Mouse (Mus musculus) liver, adult 2 months (tissue): ENCODE data around the gene Rtn4ip1.

ENCODE experiments used
- CTCF ChIP-seq: fragments of 200-500 bp; IDR thresholded peaks from 2 replicates; pipeline ENCODE4 v1.5.1; 2011; ENCODE audit warnings: low read depth, low read length, control low read depth
- POLR2A ChIP-seq: fragments of 200-500 bp; IDR thresholded peaks from 2 replicates; pipeline ENCODE4 v1.6.1; 2011; ENCODE audit warnings: low read length, control low read depth; ENCODE audit not compliant: insufficient read depth; ENCODE audit errors: extremely low read depth

DNA sequence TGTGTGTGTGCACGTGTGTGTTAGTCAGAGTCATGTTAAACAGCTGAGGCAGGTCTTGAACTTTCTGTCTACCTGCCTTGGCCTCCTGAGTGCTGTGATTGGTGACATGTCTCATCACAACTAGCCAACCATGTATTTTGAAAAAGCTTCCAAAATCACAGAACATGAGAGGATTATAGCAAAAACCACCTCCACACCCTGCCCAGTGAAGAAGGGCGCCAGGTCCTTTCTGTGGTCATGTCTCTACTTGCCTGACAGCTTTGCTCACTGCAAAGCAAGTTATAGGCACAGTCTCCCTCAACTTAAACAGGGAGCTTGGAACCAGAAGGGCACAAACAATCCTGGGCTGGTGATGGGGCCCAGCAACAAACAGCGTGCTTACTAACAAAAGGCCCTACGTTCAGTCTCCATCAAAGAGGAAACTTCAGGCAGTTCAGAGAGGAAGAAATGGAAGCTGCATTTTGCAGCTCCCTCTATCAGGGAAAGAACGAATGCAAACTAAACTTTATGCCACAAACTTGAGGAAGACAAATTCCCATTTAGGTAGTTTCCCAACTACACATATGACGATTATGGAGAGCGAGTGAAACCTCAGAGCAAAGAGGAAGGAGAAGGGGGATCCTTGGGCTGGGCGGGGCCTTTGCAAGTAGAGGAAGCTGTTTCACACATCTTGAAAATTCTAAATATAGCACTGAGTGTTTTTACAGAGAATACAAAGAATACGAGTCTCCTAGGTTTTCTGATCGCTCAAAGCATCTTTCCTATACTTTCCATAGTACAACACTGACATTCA lies 94.4 kb downstream of the Rtn4ip1 start:
- TF ChIP-seq CTCF (no peak), POLR2A (no peak)
